Mouse (Mus musculus) heart, embryonic 16.5 days (tissue): ENCODE measurements at regions not wholly inside any gene's neighbourhood (a gene's known extent, or its start where the extent isn't known, plus 50 kb on each side); places are given as distances from the start of the nearest gene placed in this dataset.
A peak's percentile ranks its signal among the peaks of the same experiment; 100 is the strongest.

Source experiments
- ATAC-seq: fragments of 200-750 bp; cut with Nextera tagmentation; replicated peaks from 2 replicates; pipeline ENCODE4 v1.8.0; 2017; ENCODE audit warnings: moderate number of reproducible peaks; ENCODE audit not compliant: insufficient read depth, low FRiP score; ENCODE audit errors: extremely low read depth
- H3K27ac ChIP-seq: fragments of 300-500 bp; sonication (generic); 2 replicates; pipeline ENCODE4 v1.5.1; 2014; ENCODE audit warnings: mild to moderate bottlenecking, low read length, control low read depth, moderate library complexity
- H3K27me3 ChIP-seq: fragments of 300-500 bp; sonication (generic); 2 replicates; pipeline ENCODE4 v1.6.1; 2014; ENCODE audit warnings: low read length, mixed read lengths; ENCODE audit not compliant: control insufficient read depth, insufficient read depth
- H3K36me3 ChIP-seq: fragments of 300-500 bp; sonication (generic); 2 replicates; pipeline ENCODE4 v1.6.1; 2014; ENCODE audit not compliant: control insufficient read depth, insufficient read depth
- H3K4me1 ChIP-seq: fragments of 300-500 bp; sonication (generic); 2 replicates; pipeline ENCODE4 v1.6.1; 2014; ENCODE audit warnings: low read length, mixed read lengths; ENCODE audit not compliant: control insufficient read depth, insufficient read depth
- H3K4me2 ChIP-seq: fragments of 300-500 bp; sonication (generic); 2 replicates; pipeline ENCODE4 v1.6.1; 2014; ENCODE audit warnings: low read depth, mild to moderate bottlenecking, control low read depth, low read length
- H3K4me3 ChIP-seq: fragments of 300-500 bp; sonication (generic); 2 replicates; pipeline ENCODE4 v1.5.1; 2014; ENCODE audit warnings: mild to moderate bottlenecking, control low read depth, low read length
- H3K9ac ChIP-seq: fragments of 300-500 bp; sonication (generic); 2 replicates; pipeline ENCODE4 v1.6.1; 2014; ENCODE audit warnings: low read length, control low read depth
- H3K9me3 ChIP-seq: fragments of 300-500 bp; sonication (generic); replicated peaks from 2 replicates; pipeline ENCODE4 v1.6.1; 2016; ENCODE audit warnings: low read length; ENCODE audit not compliant: control insufficient read depth
- WGBS: fragments of 180-500 bp; shearing (Covaris S2); extraction: QIAGEN DNeasy Blood & Tissue Kit; methylation state at CpG from one replicate; pipeline ENCODE4 v1.1.7; 2014; 5-methylcytosine and 5-hydroxymethylcytosine counted together

- ATAC-seq, result no peak
- H3K36me3 ChIP-seq, result no peaks in the 10 kb centered on the region
- H3K27ac ChIP-seq, result no peak overlapping the region
- H3K4me1 ChIP-seq, result no peaks in the 10 kb centered on the region; the same call in 1 of the 2 replicates
- WGBS, result 76% methylated on average over 4 of the region's 4 CpGs
- no peak overlapping the region for H3K9ac ChIP-seq
- peaks cover 6% of the 10 kb centered on the region for H3K9me3 ChIP-seq
- H3K4me2 ChIP-seq, result no peak overlapping the region
- H3K27me3 ChIP-seq, result no peaks in the 10 kb centered on the region
- H3K4me3 ChIP-seq, result no peak overlapping the region
Observed at GRCm38 (mm10) chr10:42115920-42116298, 97.7 kb upstream of the Armc2 start.

- no peak overlapping the region for H3K4me2 ChIP-seq
- H3K27me3 ChIP-seq, result no peaks in the 10 kb centered on the region
- no peak overlapping the region for H3K4me3 ChIP-seq
- H3K27ac ChIP-seq, result no peak overlapping the region
- WGBS, result 73% methylated on average over 4 of the region's 4 CpGs
- no peak overlapping the region for H3K9ac ChIP-seq
- no peaks in the 10 kb centered on the region for H3K36me3 ChIP-seq
- H3K9me3 ChIP-seq, result peaks cover 6% of the 10 kb centered on the region
- no peak for ATAC-seq
- no peaks in the 10 kb centered on the region; the same call in 1 of the 2 replicates for H3K4me1 ChIP-seq
Observed at GRCm38 (mm10) chr10:42115224-42115919, 97.1 kb upstream of the Armc2 start.

- WGBS, result 86% methylated on average over 7 of the region's 7 CpGs
- no peak overlapping the region for H3K4me3 ChIP-seq
- H3K27ac ChIP-seq, result no peak overlapping the region
- no peaks in the 10 kb centered on the region for H3K27me3 ChIP-seq
- peaks cover 6% of the 10 kb centered on the region for H3K9me3 ChIP-seq
- peaks cover 11% of the 10 kb centered on the region for H3K4me1 ChIP-seq
- H3K4me2 ChIP-seq, result no peak overlapping the region
- H3K9ac ChIP-seq, result no peak overlapping the region
- ATAC-seq, result no peak
- no peaks in the 10 kb centered on the region for H3K36me3 ChIP-seq
Observed at GRCm38 (mm10) chr10:42110704-42111103, 92.5 kb upstream of the Armc2 start.

- Histone ChIP-seq H3K9ac (0 out of 2 replicates have a peak overlapping the region, but pooled peaks have one; percentile 21), H3K9me3 (peaks cover 11% of the 10 kb centered on the region), H3K27me3 (no peaks in the 10 kb centered on the region), H3K4me1 (peaks cover 11% of the 10 kb centered on the region), H3K36me3 (no peaks in the 10 kb centered on the region), H3K4me3 (no peak overlapping the region), H3K4me2 (no peak overlapping the region), H3K27ac (0 out of 2 replicates have a peak overlapping the region, but pooled peaks have one; percentile 16)
- WGBS, result 55% methylated on average over 8 of the region's 8 CpGs
- no peak; the same call in 1 of the 2 replicates for ATAC-seq
Observed at GRCm38 (mm10) chr10:42108294-42109014, 90.2 kb upstream of the Armc2 start.

- H3K9me3 ChIP-seq, result peaks cover 7% of the 10 kb centered on the region
- 71% methylated on average over 12 of the region's 12 CpGs for WGBS
- ATAC-seq, result no peak
- no peak overlapping the region for H3K4me3 ChIP-seq
- H3K27ac ChIP-seq, result no peak overlapping the region
- H3K36me3 ChIP-seq, result no peaks in the 10 kb centered on the region
- H3K27me3 ChIP-seq, result no peaks in the 10 kb centered on the region
- H3K4me1 ChIP-seq, result peaks cover 11% of the 10 kb centered on the region
- H3K4me2 ChIP-seq, result no peak overlapping the region
- H3K9ac ChIP-seq, result no peak overlapping the region
Observed at GRCm38 (mm10) chr10:42107437-42108293, 89.4 kb upstream of the Armc2 start.

GRCm38 (mm10) chr10:42106611-42107010 lies 88.4 kb upstream of the Armc2 start:
- Histone ChIP-seq H3K9ac (no peak overlapping the region), H3K36me3 (no peaks in the 10 kb centered on the region), H3K9me3 (peaks cover 7% of the 10 kb centered on the region), H3K4me1 (peaks cover 11% of the 10 kb centered on the region), H3K27me3 (no peaks in the 10 kb centered on the region), H3K27ac (no peak overlapping the region), H3K4me2 (no peak overlapping the region), H3K4me3 (no peak overlapping the region)
- ATAC-seq, result no peak
- WGBS, result 83% methylated on average over 9 of the region's 9 CpGs

GRCm38 (mm10) chr10:42105083-42105482 lies 86.8 kb upstream of the Armc2 start:
- H3K9me3 ChIP-seq, result peaks cover 7% of the 10 kb centered on the region
- 91% methylated on average over 7 of the region's 7 CpGs for WGBS
- H3K9ac ChIP-seq, result no peak overlapping the region
- ATAC-seq, result no peak
- H3K4me1 ChIP-seq, result peaks cover 11% of the 10 kb centered on the region
- H3K27ac ChIP-seq, result no peak overlapping the region
- H3K4me2 ChIP-seq, result no peak overlapping the region
- no peaks in the 10 kb centered on the region for H3K27me3 ChIP-seq
- H3K36me3 ChIP-seq, result no peaks in the 10 kb centered on the region
- no peak overlapping the region for H3K4me3 ChIP-seq

- Histone ChIP-seq H3K4me3 (no peak overlapping the region), H3K27me3 (no peaks in the 10 kb centered on the region), H3K36me3 (no peaks in the 10 kb centered on the region), H3K9me3 (peaks cover 7% of the 10 kb centered on the region), H3K27ac (no peak overlapping the region), H3K4me1 (no peaks in the 10 kb centered on the region), H3K4me2 (no peak overlapping the region), H3K9ac (no peak overlapping the region)
- ATAC-seq, result no peak
- 82% methylated on average over 8 of the region's 8 CpGs for WGBS
Observed at GRCm38 (mm10) chr10:42102320-42102719, 84.1 kb upstream of the Armc2 start.
